Mouse (Mus musculus) brown adipose tissue, adult 24 weeks (tissue): ENCODE results near the gene Prlr. TPM values are rescaled to one million over a fixed set of nuclear protein-coding genes. Genes with fewer than 3 reads are reported as not detected.

Source experiments
- H3K27ac ChIP-seq: fragments of 200-500 bp; replicated peaks from 2 replicates; pipeline ENCODE4 v1.5.1; 2012; ENCODE audit warnings: low read depth, mild to moderate bottlenecking, low read length
- H3K4me1 ChIP-seq: fragments of 200-500 bp; 2 replicates; pipeline ENCODE4 v1.6.1; 2012; ENCODE audit warnings: low read length, mixed read lengths; ENCODE audit not compliant: control insufficient read depth, insufficient read depth, insufficient read length
- H3K4me3 ChIP-seq: fragments of 200-500 bp; 2 replicates; pipeline ENCODE4 v1.5.1; 2012; ENCODE audit warnings: low read depth, mild to moderate bottlenecking, low read length, moderate library complexity; ENCODE audit not compliant: insufficient read depth
- polyA plus RNA-seq: library from polyadenylated mRNA; stranded (reverse); fragments of >200 nt; gene quantifications from 2 replicates; pipeline ENCODE4 v1.2.4, GENCODE M21; 2012; ENCODE audit not compliant: missing spikeins, insufficient read depth, insufficient read length

Prlr gene
- polyA plus RNA-seq, 1 experiment, result 0.16 TPM

GRCm38 (mm10) chr15:10211992-10212391 lies 35.0 kb downstream of the Prlr start:
- Histone ChIP-seq H3K4me1 (no peaks in the 10 kb centered on the region), H3K27ac (no peak overlapping the region), H3K4me3 (no peak overlapping the region)

- Histone ChIP-seq H3K4me1 (no peaks in the 10 kb centered on the region), H3K27ac (no peak overlapping the region), H3K4me3 (no peak overlapping the region)
These were observed 36.2 kb downstream of the Prlr start for GRCm38 (mm10) chr15:10213213-10213612.

- Histone ChIP-seq H3K4me3 (no peak overlapping the region), H3K4me1 (no peaks in the 10 kb centered on the region), H3K27ac (no peak overlapping the region)
These were observed 36.7 kb downstream of the Prlr start for GRCm38 (mm10) chr15:10213710-10214109.

GRCm38 (mm10) chr15:10215719-10216118 lies 38.7 kb downstream of the Prlr start:
- H3K27ac ChIP-seq, result no peak overlapping the region
- no peaks in the 10 kb centered on the region for H3K4me1 ChIP-seq
- no peak overlapping the region for H3K4me3 ChIP-seq

GRCm38 (mm10) chr15:10216189-10216588 lies 39.2 kb downstream of the Prlr start:
- no peak overlapping the region for H3K4me3 ChIP-seq
- no peak overlapping the region for H3K27ac ChIP-seq
- H3K4me1 ChIP-seq, result no peaks in the 10 kb centered on the region

GRCm38 (mm10) chr15:10223614-10224155 lies 46.6 kb downstream of the Prlr start:
- no peaks in the 10 kb centered on the region for H3K4me1 ChIP-seq
- no peak overlapping the region for H3K27ac ChIP-seq
- no peak overlapping the region for H3K4me3 ChIP-seq

GRCm38 (mm10) chr15:10225701-10226100 lies 48.7 kb downstream of the Prlr start:
- Histone ChIP-seq H3K27ac (no peak overlapping the region), H3K4me1 (no peaks in the 10 kb centered on the region), H3K4me3 (no peak overlapping the region)

GRCm38 (mm10) chr15:10228636-10229035 lies 51.6 kb downstream of the Prlr start:
- Histone ChIP-seq H3K4me3 (no peak overlapping the region), H3K4me1 (no peaks in the 10 kb centered on the region), H3K27ac (no peak overlapping the region)

- Histone ChIP-seq H3K4me1 (no peaks in the 10 kb centered on the region), H3K27ac (no peak overlapping the region), H3K4me3 (no peak overlapping the region)
These were observed 58.9 kb downstream of the Prlr start for GRCm38 (mm10) chr15:10235977-10236376.

GRCm38 (mm10) chr15:10236812-10237211 lies 59.8 kb downstream of the Prlr start:
- H3K27ac ChIP-seq, result no peak overlapping the region
- no peak overlapping the region for H3K4me3 ChIP-seq

GRCm38 (mm10) chr15:10238454-10238853 lies 61.4 kb downstream of the Prlr start:
- H3K27ac ChIP-seq, result no peak overlapping the region
- H3K4me1 ChIP-seq, result no peaks in the 10 kb centered on the region
- H3K4me3 ChIP-seq, result no peak overlapping the region

More at GRCm38 (mm10) chr15:10236812-10237211, 59.8 kb downstream of the Prlr start:
- H3K4me1 ChIP-seq, result no peaks in the 10 kb centered on the region

GRCm38 (mm10) chr15:10240228-10240795 lies 63.3 kb downstream of the Prlr start:
- Histone ChIP-seq H3K4me3 (no peak overlapping the region), H3K4me1 (no peaks in the 10 kb centered on the region), H3K27ac (no peak overlapping the region)

GRCm38 (mm10) chr15:10242250-10242649 lies 65.2 kb downstream of the Prlr start:
- Histone ChIP-seq H3K4me3 (no peak overlapping the region), H3K27ac (no peak overlapping the region), H3K4me1 (no peaks in the 10 kb centered on the region)

- H3K4me1 ChIP-seq, result no peaks in the 10 kb centered on the region
- no peak overlapping the region for H3K27ac ChIP-seq
- no peak overlapping the region for H3K4me3 ChIP-seq
These were observed 72.2 kb downstream of the Prlr start for GRCm38 (mm10) chr15:10249285-10249684.

- Histone ChIP-seq H3K4me1 (no peaks in the 10 kb centered on the region), H3K27ac (no peak overlapping the region), H3K4me3 (no peak overlapping the region)
These were observed 73.7 kb downstream of the Prlr start for GRCm38 (mm10) chr15:10250784-10251183.

- no peaks in the 10 kb centered on the region for H3K4me1 ChIP-seq
- H3K27ac ChIP-seq, result no peak overlapping the region
- no peak overlapping the region for H3K4me3 ChIP-seq
These were observed 75.5 kb downstream of the Prlr start for GRCm38 (mm10) chr15:10252526-10252925.
